Mouse (Mus musculus) embryonic facial prominence, embryonic 10.5 days (tissue): ENCODE data around the gene Lilra5. TPM values are rescaled to one million over a fixed set of nuclear protein-coding genes. Genes with fewer than 3 reads are reported as not detected.
"Not testable (repeated sequence)": the region's sequence is repeated elsewhere in the genome, so short reads cannot be mapped to it uniquely, and the experiment has no call there.

Source experiments
- DNase-seq: peaks from one replicate; pipeline ENCODE4 v3.0.0-alpha.2; 2017; ENCODE audit warnings: low spot score
- H3K27ac ChIP-seq: fragments of 300-500 bp; sonication (generic); replicated peaks from 2 replicates; pipeline ENCODE4 v1.5.1; 2016; ENCODE audit warnings: mild to moderate bottlenecking
- H3K27me3 ChIP-seq: fragments of 300-500 bp; sonication (generic); replicated peaks from 2 replicates; pipeline ENCODE4 v1.6.1; 2016; ENCODE audit warnings: low read depth, mild to moderate bottlenecking; ENCODE audit not compliant: poor library complexity, severe bottlenecking
- H3K36me3 ChIP-seq: fragments of 300-500 bp; sonication (generic); replicated peaks from 2 replicates; pipeline ENCODE4 v1.6.1; 2016; ENCODE audit warnings: mild to moderate bottlenecking, moderate library complexity
- H3K4me1 ChIP-seq: fragments of 300-500 bp; sonication (generic); 2 replicates; pipeline ENCODE4 v1.6.1; 2016
- H3K4me3 ChIP-seq: fragments of 300-500 bp; sonication (generic); 2 replicates; pipeline ENCODE4 v1.5.1; 2016; ENCODE audit warnings: mild to moderate bottlenecking, moderate library complexity
- H3K9me3 ChIP-seq: fragments of 300-500 bp; sonication (generic); 2 replicates; pipeline ENCODE4 v1.6.1; 2016; ENCODE audit warnings: mild to moderate bottlenecking
- WGBS: fragments of 180-500 bp; shearing (Covaris S2); methylation state at CpG from one replicate; pipeline ENCODE4 v1.1.7; 2016; 5-methylcytosine and 5-hydroxymethylcytosine counted together
- polyA plus RNA-seq: library from polyadenylated mRNA; unstranded; fragments of >200 nt; fragmentation: Nextera tagmentation; extraction: Ambion mirVana; gene quantifications from 2 replicates; pipeline ENCODE4 v1.2.1, GENCODE M21; 2016

Gene Lilra5
- polyA plus RNA-seq: not detected in 2 replicates

DNA sequence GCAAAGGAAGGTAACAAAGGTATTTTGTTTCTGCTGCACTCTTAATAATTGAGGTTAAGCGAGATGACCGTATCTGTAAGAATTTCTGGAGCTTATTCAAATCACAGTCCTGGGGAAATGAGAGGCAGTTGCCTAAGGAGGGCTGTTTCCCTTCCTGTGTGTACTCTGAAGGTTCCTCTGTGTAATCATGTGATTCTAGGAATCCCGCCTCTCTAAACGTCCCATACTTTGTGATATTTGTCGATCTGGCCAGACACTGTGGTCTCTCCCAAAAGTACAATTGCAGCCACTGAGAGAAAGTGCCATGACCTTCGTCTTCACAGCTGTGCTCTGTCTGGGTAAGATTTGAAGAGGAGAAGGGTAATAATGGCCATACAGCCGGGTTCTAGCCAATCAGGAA is at the start of gene Lilra5:
Gene Lilra5 (plus strand): TSS at position 301 of the 400 bp plus-strand sequence.
- 80% methylated on average over 7 of the region's 7 CpGs for WGBS
- H3K4me3 ChIP-seq: no peak within 1 kb of the TSS
- no peaks in the 10 kb centered on the region for H3K36me3 ChIP-seq
- no peak within 1 kb of the TSS for H3K27ac ChIP-seq
- no peak for DNase-seq
- no peaks in the 10 kb centered on the region for H3K9me3 ChIP-seq
- H3K27me3 ChIP-seq: no peaks in the 10 kb centered on the region
- H3K4me1 ChIP-seq: no peaks in the 10 kb centered on the region

DNA sequence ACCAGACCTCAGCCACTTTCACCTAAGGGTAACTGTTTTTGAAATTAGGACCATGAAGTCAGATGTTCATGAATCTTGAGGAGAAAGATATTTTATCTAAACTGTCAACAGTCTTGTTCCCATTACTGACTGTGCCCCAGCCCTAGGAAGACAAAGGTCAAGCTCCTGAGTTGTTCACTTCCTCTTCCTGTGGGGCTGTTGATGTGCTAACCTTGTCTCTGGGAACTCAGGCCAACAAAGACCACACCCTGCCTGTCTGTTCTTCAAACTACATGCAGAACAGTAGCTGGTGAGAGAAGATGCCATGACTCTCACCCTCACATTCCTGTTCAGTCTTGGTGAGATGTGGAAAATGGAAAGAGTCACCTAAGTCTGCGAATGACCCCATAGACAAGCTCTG is 30.4 kb upstream of the Lilra5 start:
- Histone ChIP-seq H3K27me3 (no peaks in the 10 kb centered on the region), H3K36me3 (no peaks in the 10 kb centered on the region), H3K4me1 (no peaks in the 10 kb centered on the region), H3K4me3 (no peak overlapping the region), H3K27ac (no peak overlapping the region), H3K9me3 (peaks cover 11% of the 10 kb centered on the region; the same call in 1 of the 2 replicates)
- no peak for DNase-seq
- WGBS: 85% methylated on average over 1 of the region's 1 CpGs

DNA sequence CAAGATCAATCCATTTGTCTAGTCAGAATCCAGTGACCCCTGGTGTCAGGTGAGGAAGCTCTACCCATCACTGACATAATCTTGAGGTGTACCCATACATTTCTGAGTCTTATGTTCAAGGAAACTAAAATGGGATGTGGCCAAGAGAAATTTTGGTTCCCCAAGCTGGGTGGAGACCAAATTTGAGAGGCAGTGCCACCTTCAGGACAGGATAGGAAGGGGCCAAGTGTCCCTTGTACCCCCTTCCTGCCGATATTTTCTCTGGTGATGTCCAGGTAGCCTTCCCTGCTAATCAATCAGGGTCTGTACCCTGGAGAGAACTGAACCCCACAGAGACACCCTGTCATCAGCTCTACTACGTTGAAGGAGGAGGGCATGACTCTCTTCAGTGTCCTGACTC is 28.9 kb upstream of the Lilra5 start:
- Histone ChIP-seq H3K4me1 (no peaks in the 10 kb centered on the region), H3K36me3 (no peaks in the 10 kb centered on the region), H3K9me3 (peaks cover 11% of the 10 kb centered on the region; the same call in 1 of the 2 replicates), H3K27me3 (no peaks in the 10 kb centered on the region), H3K4me3 (no peak overlapping the region), H3K27ac (no peak overlapping the region)
- WGBS: 51% methylated on average over 2 of the region's 2 CpGs
- DNase-seq: no peak

DNA sequence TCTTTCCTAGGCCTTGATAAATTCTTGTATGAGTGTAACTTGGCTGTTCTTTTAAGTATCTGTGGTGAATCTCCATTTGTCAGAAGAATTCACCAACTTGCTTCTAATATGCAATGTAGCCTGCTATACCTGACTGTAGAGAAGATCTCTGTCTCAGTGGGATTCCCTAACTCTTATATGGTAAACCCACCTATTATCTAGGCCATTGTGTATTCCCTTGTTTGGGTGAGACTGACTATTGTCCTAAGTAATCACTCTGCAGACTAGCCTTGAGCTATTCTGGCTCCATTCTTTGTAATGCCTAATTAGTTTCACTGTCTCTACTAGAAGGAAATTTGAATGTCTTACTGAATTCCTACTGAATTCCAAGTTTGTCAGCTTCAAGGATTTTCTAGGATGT is 24.1 kb upstream of the Lilra5 start:
- not testable (repeated sequence) for H3K27me3 ChIP-seq, DNase-seq

DNA sequence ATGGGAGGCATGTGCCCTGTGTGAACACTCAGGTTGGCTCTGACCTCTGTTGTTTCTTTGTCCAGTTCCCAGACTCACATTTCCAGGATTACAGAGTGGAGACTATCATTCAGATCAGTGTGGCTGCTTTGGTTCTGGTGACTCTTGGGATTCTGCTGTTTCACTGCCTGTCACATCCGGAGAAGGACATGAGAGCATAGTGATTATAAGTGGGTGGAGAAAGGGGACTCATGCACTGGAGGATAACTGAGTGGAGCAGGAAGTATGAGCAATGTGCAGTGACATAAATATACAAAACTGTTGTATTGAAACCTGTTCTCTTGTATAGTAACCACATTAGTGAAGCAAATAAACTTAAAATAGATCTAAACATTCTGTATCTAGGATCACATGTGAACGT is 22.2 kb upstream of the Lilra5 start:
- Histone ChIP-seq H3K4me3 (no peak overlapping the region), H3K27me3 (no peaks in the 10 kb centered on the region), H3K9me3 (no peaks in the 10 kb centered on the region), H3K36me3 (no peaks in the 10 kb centered on the region), H3K27ac (no peak overlapping the region), H3K4me1 (no peaks in the 10 kb centered on the region)
- DNase-seq: no peak
- 83% methylated on average over 2 of the region's 2 CpGs for WGBS

More for the DNA sequence above, 24.1 kb upstream of the Lilra5 start:
- not testable (repeated sequence) for H3K9me3 ChIP-seq, H3K27ac ChIP-seq, H3K4me1 ChIP-seq, H3K4me3 ChIP-seq, H3K36me3 ChIP-seq

DNA sequence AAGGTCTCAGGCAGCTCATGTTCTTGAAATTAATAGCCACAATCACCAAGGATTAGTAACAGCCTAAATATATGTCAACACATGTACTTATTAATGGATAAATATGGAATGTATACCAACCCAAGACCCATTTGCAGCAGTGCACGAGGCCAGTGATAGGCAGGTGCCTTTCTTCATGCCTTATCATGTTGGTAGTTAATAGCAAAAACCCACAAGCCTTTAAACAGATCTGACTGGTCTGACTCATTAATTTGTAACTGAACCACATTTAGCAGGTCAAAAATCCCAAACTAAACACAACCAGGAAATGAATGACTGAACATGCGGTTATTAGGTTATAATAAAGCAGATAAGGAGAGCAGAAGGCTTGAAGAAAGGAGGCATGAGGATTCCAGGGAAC is 21.7 kb upstream of the Lilra5 start:
- 77% methylated on average over 2 of the region's 2 CpGs for WGBS
- Histone ChIP-seq H3K4me3 (no peak overlapping the region), H3K4me1 (no peaks in the 10 kb centered on the region), H3K27me3 (no peaks in the 10 kb centered on the region), H3K9me3 (no peaks in the 10 kb centered on the region), H3K27ac (no peak overlapping the region), H3K36me3 (no peaks in the 10 kb centered on the region)
- DNase-seq: no peak

DNA sequence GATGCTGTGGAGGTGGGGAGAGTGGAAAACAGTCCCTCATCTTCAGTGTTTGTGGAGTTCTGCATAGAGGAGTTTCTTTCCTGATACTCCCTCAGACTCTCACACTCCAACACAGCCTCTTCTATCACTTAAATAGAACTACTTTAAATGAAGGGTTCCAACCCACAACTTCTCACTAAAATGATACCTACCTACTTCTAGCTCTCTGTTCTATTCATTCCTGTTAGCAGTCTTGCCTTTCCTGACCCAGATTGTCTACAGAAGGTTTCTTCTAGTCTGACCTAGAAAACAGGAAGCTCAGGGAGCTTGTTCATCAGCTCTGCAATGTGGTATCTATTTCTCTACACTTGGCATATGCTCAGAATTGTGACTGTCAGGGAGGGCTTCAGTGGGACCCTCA is 2.0 kb upstream of the Lilra5 start:
- no peak for DNase-seq
- Histone ChIP-seq H3K9me3 (no peaks in the 10 kb centered on the region), H3K4me1 (no peaks in the 10 kb centered on the region), H3K4me3 (no peak overlapping the region), H3K27me3 (no peaks in the 10 kb centered on the region), H3K36me3 (no peaks in the 10 kb centered on the region), H3K27ac (no peak overlapping the region)

DNA sequence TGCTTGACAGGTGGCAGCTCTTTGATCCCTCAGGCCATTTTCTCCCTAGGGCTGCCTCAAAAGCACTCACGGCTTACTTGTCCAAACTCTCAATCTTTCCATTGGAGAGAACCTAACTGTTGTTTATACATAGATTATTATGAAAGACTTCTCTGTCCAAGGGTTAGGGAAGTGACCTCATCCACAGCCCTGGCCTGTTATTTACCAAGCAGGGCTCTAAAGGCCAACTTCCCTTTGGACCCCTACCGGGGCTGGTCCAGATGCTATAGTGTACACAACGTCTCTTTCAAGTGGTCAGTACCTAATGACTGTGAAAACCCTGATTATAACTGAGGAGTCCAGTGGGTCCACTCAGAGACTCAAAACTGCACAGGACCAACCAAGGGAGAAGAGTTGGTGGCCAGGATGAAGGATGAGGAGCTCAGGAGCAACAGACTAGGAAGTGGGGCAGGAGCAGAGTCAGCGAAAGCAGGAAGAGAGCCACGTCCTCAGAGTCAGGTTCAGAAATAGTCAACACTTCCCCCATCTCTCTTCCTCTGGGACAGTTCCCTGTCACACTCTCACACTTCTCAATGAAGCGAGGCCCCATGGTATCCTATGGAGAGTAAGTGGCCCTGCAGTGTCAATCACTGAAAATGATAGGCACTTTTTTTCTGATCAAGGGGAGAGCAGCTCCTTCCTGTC is 1.6 kb downstream of the Lilra5 start:
- Histone ChIP-seq H3K27ac (no peak overlapping the region), H3K4me3 (no peak overlapping the region), H3K27me3 (no peaks in the 10 kb centered on the region), H3K9me3 (no peaks in the 10 kb centered on the region), H3K4me1 (no peaks in the 10 kb centered on the region), H3K36me3 (no peaks in the 10 kb centered on the region)
- no peak for DNase-seq
- WGBS: 72% methylated on average over 6 of the region's 6 CpGs

DNA sequence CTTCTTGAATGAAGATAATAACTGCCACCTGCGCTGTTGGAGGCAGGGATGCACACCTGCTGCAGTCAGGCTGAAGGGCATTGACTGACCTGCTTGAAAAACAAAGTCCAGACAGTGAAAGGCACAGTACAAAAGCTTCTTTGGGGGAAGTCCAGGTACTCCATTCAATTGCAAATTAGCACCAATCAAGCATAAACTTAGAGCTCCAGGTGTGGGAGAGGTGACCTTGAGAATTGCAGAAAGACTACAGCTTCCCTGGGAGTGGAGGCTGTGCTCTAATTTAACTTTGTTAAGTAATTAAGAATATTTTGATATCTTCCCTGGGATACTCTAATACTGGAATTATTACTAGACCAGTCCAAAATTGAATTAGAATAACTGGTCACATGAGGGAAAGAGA is 13.7 kb downstream of the Lilra5 start:
- WGBS: 71% methylated on average over 1 of the region's 1 CpGs
- not testable (repeated sequence) for H3K27ac ChIP-seq, H3K36me3 ChIP-seq, H3K27me3 ChIP-seq, H3K9me3 ChIP-seq, H3K4me1 ChIP-seq, DNase-seq, H3K4me3 ChIP-seq

DNA sequence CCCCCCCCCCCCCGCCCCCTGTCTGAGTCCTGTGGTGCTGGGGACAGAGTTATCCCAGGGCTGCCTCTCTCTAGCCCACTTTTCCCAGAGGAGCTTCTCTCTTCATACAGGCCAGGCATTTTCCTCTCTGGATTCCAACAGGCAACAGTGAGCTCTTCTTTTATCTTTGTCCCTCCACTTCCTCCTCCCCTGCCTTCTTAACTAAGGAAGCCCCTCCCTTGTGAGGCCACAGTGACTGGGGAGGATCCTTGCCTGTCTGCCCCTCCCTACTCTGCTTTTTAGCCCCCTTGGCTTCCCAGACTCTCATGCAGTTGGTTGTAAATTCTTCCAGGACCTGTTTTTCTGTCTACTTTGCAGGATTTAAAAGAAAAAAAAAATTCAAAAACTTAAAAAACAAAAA is 18.5 kb downstream of the Lilra5 start:
- H3K27ac ChIP-seq, H3K27me3 ChIP-seq, DNase-seq, H3K9me3 ChIP-seq, H3K4me1 ChIP-seq, H3K4me3 ChIP-seq, H3K36me3 ChIP-seq: not testable (repeated sequence)
- WGBS: 0% methylated on average over 1 of the region's 1 CpGs

DNA sequence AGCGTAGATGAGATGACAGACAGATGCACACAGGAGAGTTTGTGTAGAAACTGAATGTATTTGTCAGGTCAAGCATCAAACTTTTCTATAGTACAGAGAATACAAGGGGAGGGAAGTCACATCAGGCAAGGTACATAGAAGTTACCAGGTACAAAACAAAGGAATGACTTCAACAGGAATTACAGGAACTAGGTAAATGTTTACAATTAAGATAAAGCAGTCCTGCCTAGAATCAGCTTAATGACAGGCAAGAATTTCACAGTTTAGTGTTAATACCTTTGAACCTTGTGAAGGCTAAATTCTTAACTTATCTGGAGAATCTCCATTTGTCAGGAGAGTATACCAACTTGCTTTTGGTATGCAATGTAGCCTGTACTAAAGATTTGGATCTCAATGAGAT is 23.0 kb downstream of the Lilra5 start:
- H3K4me3 ChIP-seq, H3K4me1 ChIP-seq, DNase-seq, H3K27me3 ChIP-seq, H3K9me3 ChIP-seq, H3K27ac ChIP-seq, H3K36me3 ChIP-seq: not testable (repeated sequence)
- 97% methylated on average over 1 of the region's 1 CpGs for WGBS

DNA sequence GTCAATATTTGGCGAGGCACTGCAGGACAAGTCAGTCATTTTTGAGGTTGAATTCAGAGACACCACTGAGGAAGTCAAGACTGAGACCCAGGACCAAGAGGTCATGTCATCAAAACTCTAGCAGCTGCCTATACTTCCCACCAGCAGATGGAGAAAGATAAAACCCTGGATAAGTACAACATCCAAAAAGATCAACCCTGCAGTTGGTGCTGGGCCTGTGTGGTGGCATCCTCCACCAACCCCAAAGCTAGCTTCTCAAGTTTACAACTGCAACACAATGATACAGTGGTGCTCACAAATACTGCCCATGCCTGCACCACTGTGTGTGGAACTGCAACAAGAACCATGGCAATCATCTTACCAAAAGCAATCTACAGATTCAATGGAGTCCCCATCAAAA is 34.6 kb downstream of the Lilra5 start:
- 77% methylated on average over 1 of the region's 1 CpGs for WGBS
- H3K4me3 ChIP-seq: not testable (repeated sequence)

DNA sequence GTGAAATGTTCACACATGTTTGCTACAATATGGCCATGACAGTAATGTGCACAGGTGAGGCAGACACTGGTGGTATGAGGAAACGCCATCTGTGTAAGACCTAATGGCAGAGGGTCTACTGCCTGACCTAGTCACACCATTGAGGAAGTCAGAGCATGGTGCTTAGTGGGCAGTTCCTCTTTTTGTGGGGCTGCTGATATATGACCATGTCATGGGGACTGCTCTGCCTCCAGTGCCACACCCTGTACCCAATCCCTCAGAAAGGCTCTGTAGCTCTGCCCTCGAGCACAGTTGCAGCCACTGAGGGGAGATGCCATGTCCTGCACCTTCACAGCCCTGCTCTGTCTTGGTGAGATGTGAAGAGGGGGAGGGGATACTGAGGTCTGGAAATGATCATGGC is 36.3 kb downstream of the Lilra5 start:
- H3K27me3 ChIP-seq, H3K36me3 ChIP-seq, H3K4me3 ChIP-seq, H3K9me3 ChIP-seq, DNase-seq, H3K4me1 ChIP-seq, H3K27ac ChIP-seq: not testable (repeated sequence)
- 82% methylated on average over 2 of the region's 2 CpGs for WGBS

More for the DNA sequence above, 34.6 kb downstream of the Lilra5 start:
- H3K27me3 ChIP-seq, H3K27ac ChIP-seq, H3K9me3 ChIP-seq, H3K36me3 ChIP-seq, DNase-seq, H3K4me1 ChIP-seq: not testable (repeated sequence)

DNA sequence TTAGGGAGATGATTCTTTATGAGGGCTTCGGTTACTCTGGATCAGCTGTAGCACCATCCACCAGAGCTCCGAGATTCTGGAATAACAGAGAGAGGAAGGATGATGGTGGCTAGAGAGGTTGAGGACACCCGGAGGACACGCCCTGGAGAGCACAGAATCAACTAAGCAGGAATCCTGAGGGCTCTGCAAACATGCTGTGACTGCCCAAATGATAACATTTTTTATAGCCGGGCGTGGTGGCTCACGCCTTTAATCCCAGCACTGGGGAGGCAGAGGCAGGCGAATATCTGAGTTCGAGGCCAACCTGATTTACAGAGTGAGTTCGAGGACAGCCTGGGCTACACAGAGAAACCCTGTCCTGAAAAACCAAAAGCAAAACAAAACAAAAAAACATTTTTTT is 37.9 kb downstream of the Lilra5 start:
- H3K27me3 ChIP-seq, H3K4me3 ChIP-seq, H3K27ac ChIP-seq, H3K36me3 ChIP-seq, DNase-seq, H3K9me3 ChIP-seq, H3K4me1 ChIP-seq: not testable (repeated sequence)
- 91% methylated on average over 10 of the region's 10 CpGs for WGBS
